Mouse (Mus musculus) limb, embryonic 11.5 days (tissue): ENCODE results near the gene Hoxc9. TPM values are rescaled to one million over a fixed set of nuclear protein-coding genes. Genes with fewer than 3 reads are reported as not detected.

Experiments
- ATAC-seq: fragments of 200-750 bp; cut with Nextera tagmentation; 2 replicates; pipeline ENCODE4 v1.8.0; 2017; ENCODE audit warnings: low read depth; ENCODE audit not compliant: insufficient number of reproducible peaks, low FRiP score, low TSS enrichment
- DNase-seq: peaks from one replicate; pipeline ENCODE4 v3.0.0-alpha.2; 2015; ENCODE audit warnings: low spot score
- H3K27ac ChIP-seq: fragments of 300-500 bp; sonication (generic); replicated peaks from 2 replicates; pipeline ENCODE4 v1.5.1; 2014; ENCODE audit warnings: low read depth, mild to moderate bottlenecking, low read length
- H3K27me3 ChIP-seq: fragments of 300-500 bp; sonication (generic); 2 replicates; pipeline ENCODE4 v1.6.1; 2014; ENCODE audit warnings: mild to moderate bottlenecking, low read length, mixed read lengths; ENCODE audit not compliant: control insufficient read depth, insufficient read depth
- H3K36me3 ChIP-seq: fragments of 300-500 bp; sonication (generic); 2 replicates; pipeline ENCODE4 v1.6.1; 2014; ENCODE audit warnings: mild to moderate bottlenecking, low read length, moderate library complexity, mixed read lengths; ENCODE audit not compliant: control insufficient read depth, insufficient read depth
- H3K4me1 ChIP-seq: fragments of 300-500 bp; sonication (generic); 2 replicates; pipeline ENCODE4 v1.6.1; 2014; ENCODE audit warnings: low read length, mixed read lengths; ENCODE audit not compliant: control insufficient read depth, insufficient read depth
- H3K4me2 ChIP-seq: fragments of 300-500 bp; sonication (generic); 2 replicates; pipeline ENCODE4 v1.6.1; 2014; ENCODE audit warnings: low read depth, mild to moderate bottlenecking, moderate library complexity; ENCODE audit not compliant: severe bottlenecking
- H3K4me3 ChIP-seq: fragments of 300-500 bp; sonication (generic); 2 replicates; pipeline ENCODE4 v1.5.1; 2014; ENCODE audit warnings: low read depth, low read length
- H3K9ac ChIP-seq: fragments of 300-500 bp; sonication (generic); 2 replicates; pipeline ENCODE4 v1.6.1; 2014; ENCODE audit warnings: mild to moderate bottlenecking, low read length
- H3K9me3 ChIP-seq: fragments of 300-500 bp; sonication (generic); 2 replicates; pipeline ENCODE4 v1.6.1; 2016; ENCODE audit warnings: low read length; ENCODE audit not compliant: control insufficient read depth
- WGBS: fragments of 180-500 bp; shearing (Covaris S2); extraction: QIAGEN DNeasy Blood & Tissue Kit; methylation state at CpG from one replicate; pipeline ENCODE4 v1.1.7; 2014; 5-methylcytosine and 5-hydroxymethylcytosine counted together
- polyA plus RNA-seq: library from polyadenylated mRNA; unstranded; fragments of >200 nt; fragmentation: Nextera tagmentation; extraction: Ambion mirVana; gene quantifications from 2 replicates; pipeline ENCODE4 v1.2.1, GENCODE M21; 2014

Hoxc9 gene
- polyA plus RNA-seq, 1 experiment from 2014 or later = 6.1 TPM

GRCm38 (mm10) chr15:103011928-103012486, 35.8 kb downstream of the Hoxc9 start:
- 4% methylated on average over 26 of the region's 26 CpGs for WGBS
- Histone ChIP-seq H3K27me3 (peaks cover 73% of the 10 kb centered on the region), H3K4me1 (peaks cover 66% of the 10 kb centered on the region), H3K36me3 (no peaks in the 10 kb centered on the region), H3K9ac (peak overlapping the region; percentile 62), H3K27ac (0 out of 2 replicates have a peak overlapping the region, but pooled peaks have one; percentile 22), H3K9me3 (no peaks in the 10 kb centered on the region), H3K4me3 (peak overlapping the region; percentile 21), H3K4me2 (peak overlapping the region; percentile 36)
- no peak for ATAC-seq
- no peak for DNase-seq

DNA sequence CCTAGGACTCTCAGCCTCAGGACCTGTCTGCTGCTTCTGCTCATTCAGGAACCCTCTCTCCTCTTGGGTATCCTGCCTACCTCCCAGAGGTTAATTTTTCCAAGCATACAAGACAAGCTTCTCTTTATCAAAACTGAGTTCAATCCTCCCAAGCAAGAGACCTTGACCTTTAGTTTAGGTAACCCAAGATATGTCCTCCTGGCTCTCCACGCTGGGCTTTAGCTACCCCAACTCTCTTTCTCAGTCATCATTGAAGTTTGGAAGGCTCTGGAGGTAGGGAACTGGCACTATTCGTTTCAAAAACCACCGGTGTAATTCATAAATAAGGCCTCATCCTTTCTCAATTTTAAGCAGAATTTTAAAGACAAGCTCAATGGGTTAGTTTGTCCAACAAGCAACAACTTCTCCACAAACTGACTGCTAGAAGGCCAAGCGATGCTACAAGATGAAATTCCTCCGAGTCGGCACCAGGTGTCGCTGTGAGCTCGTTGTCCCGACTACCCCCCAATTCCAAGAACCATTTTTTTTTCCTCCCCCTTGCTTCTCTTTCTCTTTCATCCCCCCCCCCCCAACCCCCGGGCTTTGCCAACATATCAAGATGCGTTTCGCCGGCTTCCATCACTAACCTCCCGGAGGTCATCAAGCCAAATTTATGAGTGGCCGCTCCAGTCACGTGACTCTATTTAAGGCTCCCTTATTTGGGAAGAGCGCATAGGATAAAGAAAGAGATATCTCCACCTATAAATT, 37.2 kb downstream of the Hoxc9 start:
- Histone ChIP-seq H3K4me1 (peaks cover 68% of the 10 kb centered on the region), H3K27me3 (peaks cover 79% of the 10 kb centered on the region), H3K27ac (no peak overlapping the region), H3K36me3 (no peaks in the 10 kb centered on the region), H3K9me3 (no peaks in the 10 kb centered on the region), H3K4me2 (peak overlapping the region; percentile 53), H3K4me3 (peak overlapping the region; percentile 29; the same call in 1 of the 2 replicates), H3K9ac (no peak overlapping the region)
- 5% methylated on average over 17 of the region's 17 CpGs for WGBS
- DNase-seq (peak; percentile 77), ATAC-seq (no peak)

DNA sequence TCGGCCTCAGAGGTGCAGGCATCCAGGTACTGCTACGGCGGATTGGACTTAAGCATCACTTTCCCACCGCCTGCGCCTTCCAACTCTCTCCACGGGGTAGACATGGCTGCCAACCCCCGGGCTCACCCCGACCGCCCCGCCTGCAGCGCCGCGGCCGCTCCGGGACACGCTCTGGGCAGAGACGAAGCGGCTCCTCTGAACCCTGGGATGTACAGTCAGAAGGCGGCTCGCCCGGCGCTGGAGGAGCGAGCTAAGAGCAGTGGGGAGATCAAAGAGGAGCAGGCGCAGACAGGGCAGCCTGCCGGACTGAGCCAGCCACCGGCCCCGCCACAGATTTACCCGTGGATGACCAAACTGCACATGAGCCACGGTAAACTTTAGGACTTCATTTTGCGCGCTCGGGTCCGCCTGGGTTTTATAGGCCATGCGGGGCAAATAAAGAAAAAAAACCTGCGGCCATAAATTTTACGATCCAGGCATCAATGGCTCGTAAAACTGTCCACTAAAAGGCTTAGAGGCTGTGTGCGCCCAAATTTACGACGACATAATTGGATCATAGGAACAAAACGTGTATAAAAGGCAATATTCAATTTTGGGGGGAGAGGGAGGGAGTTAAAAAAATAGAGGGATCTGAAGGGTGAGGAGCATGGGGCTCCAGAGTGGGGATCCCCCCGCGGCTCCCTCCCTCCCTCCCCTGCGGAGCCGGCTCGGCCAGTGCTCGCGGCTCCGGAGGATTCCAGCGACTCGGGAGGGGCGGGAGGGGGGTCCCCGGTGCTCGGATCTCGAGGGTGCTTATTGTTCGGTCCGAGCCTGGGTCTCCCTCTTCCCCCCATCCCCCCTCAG, 38.1 kb downstream of the Hoxc9 start:
- H3K9ac ChIP-seq = peak overlapping the region; percentile 48
- H3K36me3 ChIP-seq = no peaks in the 10 kb centered on the region
- H3K4me1 ChIP-seq = peaks cover 68% of the 10 kb centered on the region
- ATAC-seq (peak; percentile 52), DNase-seq (peak; percentile 88)
- H3K4me2 ChIP-seq = peak overlapping the region; percentile 53
- under 1% methylated on average over 54 of the region's 57 CpGs for WGBS
- H3K27me3 ChIP-seq = peaks cover 82% of the 10 kb centered on the region
- H3K9me3 ChIP-seq = no peaks in the 10 kb centered on the region
- H3K4me3 ChIP-seq = peak overlapping the region; percentile 29
- peak overlapping the region; percentile 84 for H3K27ac ChIP-seq

- 0% methylated on average over 28 of the region's 28 CpGs for WGBS
- Histone ChIP-seq H3K4me3 (peak overlapping the region; percentile 29), H3K27me3 (peaks cover 85% of the 10 kb centered on the region), H3K9ac (peak overlapping the region; percentile 48), H3K27ac (no peak overlapping the region; the same call in 1 of the 2 replicates), H3K4me1 (peaks cover 63% of the 10 kb centered on the region), H3K9me3 (no peaks in the 10 kb centered on the region), H3K4me2 (peak overlapping the region; percentile 53), H3K36me3 (no peaks in the 10 kb centered on the region)
- DNase-seq (no peak), ATAC-seq (0 out of 2 replicates have a peak, but pooled peaks have one; percentile 19)
Measured at GRCm38 (mm10) chr15:103015009-103015399, 38.8 kb downstream of the Hoxc9 start.

DNA sequence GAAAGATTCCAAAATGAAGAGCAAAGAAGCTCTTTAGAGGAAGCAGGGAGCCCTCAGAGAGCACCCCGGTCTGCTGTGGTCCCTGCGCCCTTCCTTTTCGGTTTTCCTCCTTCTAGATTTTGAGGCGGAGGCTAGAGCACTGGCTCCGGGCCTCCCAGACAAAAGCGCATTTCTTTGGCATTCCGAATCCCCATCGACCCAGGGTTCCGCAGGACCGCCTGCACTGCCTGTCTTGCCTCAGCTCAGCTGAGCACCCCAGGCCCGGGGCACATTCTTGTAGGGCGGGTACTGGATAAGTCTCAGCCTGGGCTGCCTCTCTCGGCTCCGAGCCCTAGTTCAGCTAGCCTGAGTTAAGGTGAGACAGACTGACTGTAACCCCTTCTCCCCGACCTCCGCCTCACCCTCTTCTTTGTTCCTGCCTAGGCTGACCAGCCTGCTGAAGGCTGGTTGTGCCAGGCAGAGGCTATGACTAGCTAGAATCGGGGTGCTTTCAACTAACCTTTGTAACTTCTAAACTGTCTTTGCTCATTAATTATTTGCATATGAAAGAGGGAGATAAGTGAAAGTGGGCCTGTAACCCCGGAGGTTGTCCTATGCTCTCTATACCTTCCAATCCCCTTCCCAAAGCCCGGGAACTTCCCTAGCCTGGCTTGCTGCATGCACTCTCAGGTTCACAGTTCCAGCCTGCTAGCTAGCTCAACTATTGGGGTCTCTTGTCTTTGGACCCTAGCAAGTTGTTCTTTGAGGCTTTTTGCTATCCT, 39.3 kb downstream of the Hoxc9 start:
- ATAC-seq = no peak
- WGBS = 3% methylated on average over 19 of the region's 19 CpGs
- Histone ChIP-seq H3K4me2 (peak overlapping the region; percentile 53; the same call in 1 of the 2 replicates), H3K36me3 (no peaks in the 10 kb centered on the region), H3K9ac (peak overlapping the region; percentile 48), H3K27me3 (peaks cover 86% of the 10 kb centered on the region), H3K4me3 (peak overlapping the region; percentile 29; the same call in 1 of the 2 replicates), H3K4me1 (peaks cover 57% of the 10 kb centered on the region), H3K27ac (0 out of 2 replicates have a peak overlapping the region, but pooled peaks have one; percentile 2), H3K9me3 (no peaks in the 10 kb centered on the region)
- no peak for DNase-seq

GRCm38 (mm10) chr15:103018636-103019035, 42.4 kb downstream of the Hoxc9 start, which contains the start of gene Hoxc4:
Hoxc4 (plus strand) TSS chr15:103018934.
- Histone ChIP-seq H3K27ac (no peak within 1 kb of the TSS), H3K36me3 (no peaks in the 10 kb centered on the region), H3K4me3 (no peak within 1 kb of the TSS), H3K9me3 (no peaks in the 10 kb centered on the region), H3K27me3 (peaks cover 87% of the 10 kb centered on the region), H3K4me1 (peaks cover 39% of the 10 kb centered on the region), H3K4me2 (peak within 1 kb of the TSS; percentile 5; the same call in 1 of the 2 replicates), H3K9ac (no peak within 1 kb of the TSS)
- WGBS = 2% methylated on average over 9 of the region's 9 CpGs
- ATAC-seq (no peak), DNase-seq (no peak)

- H3K27me3 ChIP-seq = peaks cover 87% of the 10 kb centered on the region
- peaks cover 21% of the 10 kb centered on the region for H3K4me1 ChIP-seq
- DNase-seq (peak; percentile 24), ATAC-seq (no peak)
- H3K4me3 ChIP-seq = no peak overlapping the region
- H3K9me3 ChIP-seq = no peaks in the 10 kb centered on the region
- 2% methylated on average over 8 of the region's 8 CpGs for WGBS
- no peak overlapping the region for H3K27ac ChIP-seq
- H3K36me3 ChIP-seq = no peaks in the 10 kb centered on the region
- no peak overlapping the region for H3K4me2 ChIP-seq
- H3K9ac ChIP-seq = no peak overlapping the region
Measured at GRCm38 (mm10) chr15:103020899-103021418, 44.7 kb downstream of the Hoxc9 start.
